Comparison of ENCODE assay signal across 14 mouse cellular contexts in the genomic region with DNA sequence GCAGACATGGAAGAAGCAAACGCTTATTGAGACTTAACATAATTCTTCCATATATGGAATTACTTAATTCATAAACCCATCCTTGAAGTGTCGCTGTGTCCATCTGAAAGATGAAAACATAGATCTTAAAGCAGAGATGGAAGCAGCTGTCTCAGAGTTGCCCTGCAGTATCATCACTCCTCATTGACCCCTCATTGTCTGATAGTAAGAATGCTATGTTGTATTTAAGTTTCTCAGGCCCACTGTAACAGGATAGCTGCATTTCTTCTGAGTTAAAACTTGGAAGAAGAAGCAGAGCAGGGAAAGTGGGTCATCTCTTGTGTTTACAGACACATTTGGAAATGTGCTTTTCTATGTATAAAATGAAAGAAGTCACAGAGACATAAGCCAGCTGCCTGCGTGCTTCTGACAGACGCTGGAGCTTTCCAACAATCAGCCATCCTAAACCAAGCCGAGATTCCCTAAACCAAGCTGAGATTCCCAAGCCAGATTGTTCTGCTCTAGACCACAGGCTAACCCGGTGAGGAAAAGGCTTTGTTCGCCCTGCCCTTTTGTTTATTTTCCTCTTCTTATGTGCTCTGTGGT.
DNase-seq lines count a peak whose midpoint lies in the region; ATAC-seq and TF ChIP-seq lines count a peak whose summit lies in the region.
"Had no signal": no experiment of that assay in that cellular context is flagged by ENCODE, and none has a peak within 500 bp of the region (broad histone marks: within the 10 kb centered on the region; RNA-seq: fewer than 3 reads in every experiment).

No protein-coding gene starts in this region.

- no peak overlapping the region for H3K9ac ChIP-seq in embryonic facial prominence, embryonic 14.5 days (ENCODE audit: low read depth, low read length)
- no peak overlapping the region for H3K9ac ChIP-seq in stomach, embryonic 16.5 days (ENCODE audit: low read length)

- peak; percentile 54 for DNase-seq in embryonic facial prominence, embryonic 14.5 days (ENCODE audit: low spot score)
- DNase-seq in embryonic facial prominence, embryonic 10.5 days (ENCODE audit: low spot score): no peak
- DNase-seq in kidney, postnatal 4 days: peak; percentile 39 to 40
- no peak for DNase-seq in kidney, adult 2 months
- DNase-seq in lung, postnatal 25 days (ENCODE audit: low spot score): peak; percentile 16
- DNase-seq in spleen, postnatal 4 days (ENCODE audit: low spot score in 2 of 2): no peak
- no peak for DNase-seq in adrenal gland, postnatal 25 days
- DNase-seq: cerebellum, adult 11 months; kidney, postnatal 25 days; midbrain, embryonic 14.5 days; thymus, postnatal 14 days had no signal

- no peaks in the 10 kb centered on the region for H3K4me1 ChIP-seq in embryonic facial prominence, embryonic 14.5 days (ENCODE audit: control insufficient read depth, insufficient read depth, low read length)
- no peaks in the 10 kb centered on the region for H3K4me1 ChIP-seq in embryonic facial prominence, embryonic 10.5 days
- no peaks in the 10 kb centered on the region for H3K4me1 ChIP-seq in kidney, adult 2 months (ENCODE audit: control insufficient read depth, insufficient read depth, low read length)
- no peaks in the 10 kb centered on the region for H3K4me1 ChIP-seq in stomach, embryonic 16.5 days (ENCODE audit: control insufficient read depth, insufficient read depth, low read length)

- whole genome bisulfite sequencing in embryonic facial prominence, embryonic 14.5 days: 77% methylated on average over 7 of the region's 7 CpGs
- 86% methylated on average over 7 of the region's 7 CpGs for WGBS in embryonic facial prominence, embryonic 10.5 days
- WGBS in kidney, adult 2 months: 79% methylated on average over 7 of the region's 7 CpGs
- WGBS in stomach, embryonic 16.5 days: 44% methylated on average over 7 of the region's 7 CpGs

- H3K4me3 ChIP-seq in embryonic facial prominence, embryonic 14.5 days (ENCODE audit: low read depth, low read length): no peak overlapping the region
- H3K4me3 ChIP-seq in embryonic facial prominence, embryonic 10.5 days: no peak overlapping the region
- no peak overlapping the region for H3K4me3 ChIP-seq in kidney, adult 2 months (ENCODE audit: insufficient read depth, low read depth, low read length)
- H3K4me3 ChIP-seq in stomach, embryonic 16.5 days (replicated peaks; ENCODE audit: low read length): no peak overlapping the region

- no peaks in the 10 kb centered on the region for H3K27me3 ChIP-seq in embryonic facial prominence, embryonic 14.5 days (replicated peaks; ENCODE audit: control insufficient read depth, insufficient read depth, low read length)
- H3K27me3 ChIP-seq in embryonic facial prominence, embryonic 10.5 days (replicated peaks; ENCODE audit: low read depth, poor library complexity, severe bottlenecking): no peaks in the 10 kb centered on the region
- H3K27me3 ChIP-seq in kidney, adult 2 months (replicated peaks; ENCODE audit: control insufficient read depth, insufficient read depth, low read length): no peaks in the 10 kb centered on the region
- no peaks in the 10 kb centered on the region for H3K27me3 ChIP-seq in stomach, embryonic 16.5 days (ENCODE audit: control insufficient read depth, insufficient read depth, low read length)
- H3K27me3 ChIP-seq: CH12.LX had no signal

- TF ChIP-seq POLR2A in kidney, adult 2 months (IDR thresholded peaks at IDR 0.05; ENCODE audit: low read depth, low read length): no peak

- no peaks in the 10 kb centered on the region for H3K36me3 ChIP-seq in embryonic facial prominence, embryonic 14.5 days (ENCODE audit: control insufficient read depth, insufficient read depth, low read length)
- H3K36me3 ChIP-seq in embryonic facial prominence, embryonic 10.5 days (replicated peaks): no peaks in the 10 kb centered on the region
- no peaks in the 10 kb centered on the region for H3K36me3 ChIP-seq in kidney, adult 2 months (ENCODE audit: control insufficient read depth, insufficient read depth, low read length)
- no peaks in the 10 kb centered on the region for H3K36me3 ChIP-seq in stomach, embryonic 16.5 days (ENCODE audit: control insufficient read depth, insufficient read depth, low read length)

- H3K9me3 ChIP-seq in embryonic facial prominence, embryonic 14.5 days (ENCODE audit: control insufficient read depth, low read length): no peaks in the 10 kb centered on the region
- H3K9me3 ChIP-seq in embryonic facial prominence, embryonic 10.5 days: no peaks in the 10 kb centered on the region
- no peaks in the 10 kb centered on the region for H3K9me3 ChIP-seq in stomach, embryonic 16.5 days (replicated peaks; ENCODE audit: control insufficient read depth, low read length)

- H3K4me2 ChIP-seq in embryonic facial prominence, embryonic 14.5 days (ENCODE audit: low read depth, low read length): no peak overlapping the region
- no peak overlapping the region for H3K4me2 ChIP-seq in stomach, embryonic 16.5 days (ENCODE audit: low read depth, low read length)

- no peak overlapping the region for H3K27ac ChIP-seq in embryonic facial prominence, embryonic 14.5 days (replicated peaks; ENCODE audit: low read depth, low read length)
- no peak overlapping the region for H3K27ac ChIP-seq in embryonic facial prominence, embryonic 10.5 days (replicated peaks)
- no peak overlapping the region for H3K27ac ChIP-seq in kidney, adult 2 months (ENCODE audit: insufficient read depth, low read depth, low read length)
- H3K27ac ChIP-seq in stomach, embryonic 16.5 days (ENCODE audit: low read length): peak overlapping the region; percentile 69

- TF ChIP-seq CTCF in kidney, adult 2 months (conservative IDR thresholded peaks at IDR 0.05; ENCODE audit: insufficient read depth, insufficient read length, low read depth, low read length): no peak

- ATAC-seq in embryonic facial prominence, embryonic 14.5 days (ENCODE audit: low read depth): no peak
- peak; percentile 56 for ATAC-seq in stomach, embryonic 16.5 days (ENCODE audit: insufficient read depth, low FRiP score)
- ATAC-seq: activated CD4-positive, CD25-positive, alpha-beta regulatory T cell, adult 4 months had no signal

Comparison
In these comparisons a context has a peak if more than half of its experiments do, and no peak if none do; other contexts are left out.
1. DNase-seq: peak in embryonic facial prominence, embryonic 14.5 days (single experiment), kidney, postnatal 4 days (2 of 2) and lung, postnatal 25 days (single experiment); none in embryonic facial prominence, embryonic 10.5 days (single experiment), kidney, adult 2 months (single experiment), spleen, postnatal 4 days (0 of 2) and adrenal gland, postnatal 25 days (single experiment).